ENCODE assay signal across 9 mouse cellular contexts in genomic region chr12:102640436-102641163, GRCm38 (mm10).
A peak's percentile ranks its signal among the peaks of the same experiment; 100 is the strongest.
DNase-seq lines count a peak whose midpoint lies in the region; ATAC-seq and TF ChIP-seq lines count a peak whose summit lies in the region.
"Had no signal": no experiment of that assay in that cellular context is flagged by ENCODE, and none has a peak within 500 bp of the region (broad histone marks: within the 10 kb centered on the region; RNA-seq: fewer than 3 reads in every experiment).

No protein-coding gene starts in this region.

- H3K4me1 ChIP-seq in stomach, embryonic 16.5 days (ENCODE audit: control insufficient read depth, insufficient read depth, low read length), result peaks cover 6% of the 10 kb centered on the region; the same call in 1 of the 2 replicates
- peaks cover 18% of the 10 kb centered on the region for H3K4me1 ChIP-seq in kidney, embryonic 14.5 days (ENCODE audit: control insufficient read depth, insufficient read depth, low read length)

- 54% methylated on average over 9 of the region's 9 CpGs for whole genome bisulfite sequencing in stomach, embryonic 16.5 days
- 55% methylated on average over 9 of the region's 9 CpGs for WGBS in kidney, embryonic 14.5 days

- H3K27ac ChIP-seq in gastrocnemius, adult 2 months, result peak overlapping the region; percentile 35
- no peak overlapping the region; the same call in 1 of the 2 replicates for H3K27ac ChIP-seq in stomach, embryonic 16.5 days (ENCODE audit: low read length)
- H3K27ac ChIP-seq in kidney, embryonic 14.5 days (ENCODE audit: low read depth, low read length), result no peak overlapping the region

- no peak overlapping the region for H3K4me2 ChIP-seq in stomach, embryonic 16.5 days (ENCODE audit: low read depth, low read length)
- H3K4me2 ChIP-seq in kidney, embryonic 14.5 days (replicated peaks; ENCODE audit: low read depth, low read length), result no peak overlapping the region

- TF ChIP-seq CTCF in gastrocnemius, adult 2 months (IDR thresholded peaks at IDR 0.05), result no peak

- ATAC-seq in cerebellum, adult (ENCODE audit: insufficient number of reproducible peaks, low FRiP score, low TSS enrichment), result peak; percentile 84
- ATAC-seq in stomach, embryonic 16.5 days (ENCODE audit: insufficient read depth, low FRiP score), result 0 out of 2 replicates have a peak, but pooled peaks have one; percentile 31
- no peak for ATAC-seq in kidney, embryonic 14.5 days (ENCODE audit: low FRiP score, low TSS enrichment)

- intact Hi-C loops in gastrocnemius, adult 2 months (cut with DNase I), result no loop called here
- intact Hi-C loops in left cerebral cortex, postnatal 14 days (cut with DNase I), result no loop called here

- DNase-seq in gastrocnemius, adult 2 months, result peak; percentile 43
- no peak for DNase-seq in gastrocnemius, postnatal 10 days
- DNase-seq in frontal cortex, postnatal 10 days (ENCODE audit: low spot score in 2 of 2), result peak; percentile 50 to 69
- peak; percentile 63 to 89 for DNase-seq in left cerebral cortex, postnatal 14 days (ENCODE audit: low spot score in 2 of 2)
- no peak for DNase-seq in yolk sac, embryonic 10.5 days (ENCODE audit: low spot score)

- no peaks in the 10 kb centered on the region for H3K27me3 ChIP-seq in stomach, embryonic 16.5 days (ENCODE audit: control insufficient read depth, insufficient read depth, low read length)
- no peaks in the 10 kb centered on the region for H3K27me3 ChIP-seq in kidney, embryonic 14.5 days (ENCODE audit: control insufficient read depth, insufficient read depth, low read length)
- H3K27me3 ChIP-seq: CH12.LX had no signal

- no peak overlapping the region; the same call in 1 of the 2 replicates for H3K9ac ChIP-seq in stomach, embryonic 16.5 days (ENCODE audit: low read length)
- no peak overlapping the region for H3K9ac ChIP-seq in kidney, embryonic 14.5 days (ENCODE audit: low read depth, low read length)

- no peaks in the 10 kb centered on the region for H3K36me3 ChIP-seq in stomach, embryonic 16.5 days (ENCODE audit: control insufficient read depth, insufficient read depth, low read length)
- H3K36me3 ChIP-seq in kidney, embryonic 14.5 days (ENCODE audit: control insufficient read depth, insufficient read depth, low read length), result no peaks in the 10 kb centered on the region

- H3K4me3 ChIP-seq in gastrocnemius, adult 2 months, result no peak overlapping the region
- no peak overlapping the region for H3K4me3 ChIP-seq in stomach, embryonic 16.5 days (replicated peaks; ENCODE audit: low read length)
- H3K4me3 ChIP-seq in kidney, embryonic 14.5 days (ENCODE audit: low read length), result no peak overlapping the region

- no peaks in the 10 kb centered on the region for H3K9me3 ChIP-seq in stomach, embryonic 16.5 days (replicated peaks; ENCODE audit: control insufficient read depth, low read length)
- no peaks in the 10 kb centered on the region for H3K9me3 ChIP-seq in kidney, embryonic 14.5 days (ENCODE audit: control insufficient read depth, low read length)

Comparison
In these comparisons a context has a peak if more than half of its experiments do, and no peak if none do; other contexts are left out.
1. DNase-seq: peak in gastrocnemius, adult 2 months (single experiment), frontal cortex, postnatal 10 days (2 of 2) and left cerebral cortex, postnatal 14 days (2 of 2); none in gastrocnemius, postnatal 10 days (single experiment) and yolk sac, embryonic 10.5 days (single experiment).